Comparison of ENCODE assay signal across 23 mouse cellular contexts in the genomic region with DNA sequence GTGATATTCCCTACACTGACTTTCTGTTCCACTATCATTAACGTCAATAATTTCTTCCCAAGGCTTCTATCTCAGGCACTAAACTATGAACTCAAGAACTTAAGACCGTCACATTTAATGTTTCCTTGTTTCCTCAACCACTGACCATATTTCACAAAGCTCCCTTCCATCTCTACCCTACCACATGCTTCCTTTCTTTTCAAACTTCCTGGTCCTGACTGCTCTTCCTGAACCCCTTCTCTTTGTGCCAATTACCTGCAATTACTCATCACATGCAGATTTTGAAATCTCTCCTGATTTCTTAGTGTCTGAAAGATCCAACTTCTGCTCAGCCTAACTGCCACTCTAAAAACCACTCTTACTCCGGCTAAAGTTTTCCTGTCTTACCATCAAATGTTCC. TPM values are rescaled to one million over a fixed set of nuclear protein-coding genes. Genes with fewer than 3 reads are reported as not detected.
"Had no signal": no experiment of that assay in that cellular context is flagged by ENCODE, and none has a peak within 500 bp of the region (broad histone marks: within the 10 kb centered on the region; RNA-seq: fewer than 3 reads in every experiment).

No protein-coding gene starts in this region.

- ATAC-seq: hindbrain, embryonic 16.5 days; inflammation-experienced regulatory T-cells, adult 6 months; intestine, embryonic 15.5 days; intestine, postnatal 0 days had no signal

- DNase-seq: gastrocnemius, adult 2 months; gastrocnemius, postnatal 10 days; gastrocnemius, postnatal 25 days; heart, adult 18-20 months; heart, postnatal 14 days; heart, postnatal 36 days; kidney, adult 18-20 months; kidney, adult 8-10 months; kidney, postnatal 10 days; kidney, postnatal 25 days; kidney, postnatal 4 days; liver had no signal

RNA-seq across cellular contexts. Expression of gene Gm5901, which starts 5.5 kb away (rescaled TPM):
- total RNA-seq: gastrocnemius, adult 2 months; gastrocnemius, postnatal 10 days; gastrocnemius, postnatal 25 days; gastrocnemius, postnatal 4 days; heart, adult 18-20 months; heart, postnatal 14 days; heart, postnatal 36 days; layer of hippocampus, adult 2 months; layer of hippocampus, postnatal 10 days; layer of hippocampus, postnatal 25 days; left cerebral cortex, adult 2 months; left cerebral cortex, postnatal 14 days; left cerebral cortex, postnatal 36 days had no signal

RNA-seq across cellular contexts. Expression of gene Olfr692, which starts 12.3 kb away (rescaled TPM):
- total RNA-seq: gastrocnemius, adult 2 months; gastrocnemius, postnatal 10 days; gastrocnemius, postnatal 25 days; gastrocnemius, postnatal 4 days; heart, adult 18-20 months; heart, postnatal 14 days; heart, postnatal 36 days; layer of hippocampus, adult 2 months; layer of hippocampus, postnatal 10 days; layer of hippocampus, postnatal 25 days; left cerebral cortex, adult 2 months; left cerebral cortex, postnatal 14 days; left cerebral cortex, postnatal 36 days had no signal

RNA-seq across cellular contexts. Expression of gene Cnga4, which starts 24.0 kb away (rescaled TPM):
- total RNA-seq: gastrocnemius, adult 2 months; gastrocnemius, postnatal 10 days; gastrocnemius, postnatal 25 days; gastrocnemius, postnatal 4 days; heart, adult 18-20 months; heart, postnatal 36 days had no signal

RNA-seq across cellular contexts. Expression of gene Olfr691, which starts 38.3 kb away (rescaled TPM):
- total RNA-seq: gastrocnemius, adult 2 months; gastrocnemius, postnatal 10 days; gastrocnemius, postnatal 25 days; gastrocnemius, postnatal 4 days; heart, adult 18-20 months; heart, postnatal 14 days had no signal
